Mouse (Mus musculus): ENCODE data around the gene Lbx1. TPM values are rescaled to one million over a fixed set of nuclear protein-coding genes. Genes with fewer than 3 reads are reported as not detected.
A peak's percentile ranks its signal among the peaks of the same experiment; 100 is the strongest.

Gene Lbx1
- polyA plus RNA-seq, 1 experiment from 2014 or later, result not detected

- H3K4me3 ChIP-seq (ENCODE audit: low read depth, low read length), result peak overlapping the region; percentile 11; the same call in 1 of the 2 replicates
- H3K9ac ChIP-seq (ENCODE audit: low read length), result no peak overlapping the region
- H3K9me3 ChIP-seq (replicated peaks; ENCODE audit: control insufficient read depth, low read length), result no peaks in the 10 kb centered on the region
- DNase-seq (ENCODE audit: low spot score) (no peak), ATAC-seq (no peak; the same call in 1 of the 2 replicates)
- no peak overlapping the region for H3K27ac ChIP-seq (ENCODE audit: low read depth, low read length)
- 0 out of 2 replicates have a peak, but pooled peaks cover 3% of the 10 kb centered on the region for H3K4me1 ChIP-seq (ENCODE audit: control insufficient read depth, insufficient read depth, low read length)
- peaks cover 92% of the 10 kb centered on the region for H3K27me3 ChIP-seq (replicated peaks; ENCODE audit: control insufficient read depth, insufficient read depth, low read length)
- H3K36me3 ChIP-seq (ENCODE audit: control insufficient read depth, insufficient read depth, low read length), result no peaks in the 10 kb centered on the region
- H3K4me2 ChIP-seq (ENCODE audit: low read length), result peak overlapping the region; percentile 29; the same call in 1 of the 2 replicates
- under 1% methylated on average over 39 of the region's 39 CpGs for WGBS
Measured at GRCm38 (mm10) chr19:45236363-45236942, 841 bp upstream of the Lbx1 start.

GRCm38 (mm10) chr19:45235331-45235741 lies 276 bp downstream of the Lbx1 start:
- H3K27ac ChIP-seq (ENCODE audit: low read depth, low read length), result no peak overlapping the region
- 0% methylated on average over 29 of the region's 53 CpGs for WGBS
- H3K9ac ChIP-seq (ENCODE audit: low read length), result no peak overlapping the region
- peak overlapping the region; percentile 26; the same call in 1 of the 2 replicates for H3K4me2 ChIP-seq (ENCODE audit: low read length)
- peaks cover 91% of the 10 kb centered on the region for H3K27me3 ChIP-seq (replicated peaks; ENCODE audit: control insufficient read depth, insufficient read depth, low read length)
- DNase-seq (ENCODE audit: low spot score), result no peak
- no peaks in the 10 kb centered on the region for H3K36me3 ChIP-seq (ENCODE audit: control insufficient read depth, insufficient read depth, low read length)
- H3K4me1 ChIP-seq (ENCODE audit: control insufficient read depth, insufficient read depth, low read length), result 0 out of 2 replicates have a peak, but pooled peaks cover 10% of the 10 kb centered on the region
- ATAC-seq, result peak; percentile 19; the same call in 1 of the 2 replicates
- peak overlapping the region; percentile 14 for H3K4me3 ChIP-seq (ENCODE audit: low read depth, low read length)
- no peaks in the 10 kb centered on the region for H3K9me3 ChIP-seq (replicated peaks; ENCODE audit: control insufficient read depth, low read length)

- ATAC-seq, result no peak
- Histone ChIP-seq H3K4me3 (ENCODE audit: low read depth, low read length) (peak overlapping the region; percentile 14), H3K36me3 (ENCODE audit: control insufficient read depth, insufficient read depth, low read length) (no peaks in the 10 kb centered on the region), H3K27ac (ENCODE audit: low read depth, low read length) (no peak overlapping the region), H3K27me3 (replicated peaks; ENCODE audit: control insufficient read depth, insufficient read depth, low read length) (peaks cover 92% of the 10 kb centered on the region), H3K4me1 (ENCODE audit: control insufficient read depth, insufficient read depth, low read length) (0 out of 2 replicates have a peak, but pooled peaks cover 10% of the 10 kb centered on the region), H3K4me2 (ENCODE audit: low read length) (peak overlapping the region; percentile 26; the same call in 1 of the 2 replicates), H3K9ac (ENCODE audit: low read length) (no peak overlapping the region), H3K9me3 (replicated peaks; ENCODE audit: control insufficient read depth, low read length) (no peaks in the 10 kb centered on the region)
- DNase-seq (ENCODE audit: low spot score), result no peak
- under 1% methylated on average over 42 of the region's 42 CpGs for WGBS
Measured at GRCm38 (mm10) chr19:45234771-45235231, 811 bp downstream of the Lbx1 start.

GRCm38 (mm10) chr19:45234191-45234770 lies 1.3 kb downstream of the Lbx1 start:
- ATAC-seq (no peak), DNase-seq (ENCODE audit: low spot score) (no peak)
- Histone ChIP-seq H3K27me3 (replicated peaks; ENCODE audit: control insufficient read depth, insufficient read depth, low read length) (peaks cover 93% of the 10 kb centered on the region), H3K4me1 (ENCODE audit: control insufficient read depth, insufficient read depth, low read length) (0 out of 2 replicates have a peak, but pooled peaks cover 10% of the 10 kb centered on the region), H3K9me3 (replicated peaks; ENCODE audit: control insufficient read depth, low read length) (no peaks in the 10 kb centered on the region), H3K36me3 (ENCODE audit: control insufficient read depth, insufficient read depth, low read length) (no peaks in the 10 kb centered on the region), H3K9ac (ENCODE audit: low read length) (no peak overlapping the region), H3K27ac (ENCODE audit: low read depth, low read length) (no peak overlapping the region), H3K4me2 (ENCODE audit: low read length) (no peak overlapping the region), H3K4me3 (ENCODE audit: low read depth, low read length) (no peak overlapping the region)
- under 1% methylated on average over 22 of the region's 22 CpGs for WGBS

- Histone ChIP-seq H3K4me1 (ENCODE audit: control insufficient read depth, insufficient read depth, low read length) (0 out of 2 replicates have a peak, but pooled peaks cover 10% of the 10 kb centered on the region), H3K9ac (ENCODE audit: low read length) (no peak overlapping the region), H3K27me3 (replicated peaks; ENCODE audit: control insufficient read depth, insufficient read depth, low read length) (peaks cover 93% of the 10 kb centered on the region), H3K4me2 (ENCODE audit: low read length) (no peak overlapping the region), H3K36me3 (ENCODE audit: control insufficient read depth, insufficient read depth, low read length) (no peaks in the 10 kb centered on the region), H3K27ac (ENCODE audit: low read depth, low read length) (no peak overlapping the region), H3K4me3 (ENCODE audit: low read depth, low read length) (no peak overlapping the region), H3K9me3 (replicated peaks; ENCODE audit: control insufficient read depth, low read length) (no peaks in the 10 kb centered on the region)
- under 1% methylated on average over 56 of the region's 60 CpGs for WGBS
- DNase-seq (ENCODE audit: low spot score) (no peak), ATAC-seq (no peak)
Measured at GRCm38 (mm10) chr19:45233496-45234127, 2.0 kb downstream of the Lbx1 start.

- WGBS, result under 1% methylated on average over 42 of the region's 42 CpGs
- Histone ChIP-seq H3K27ac (ENCODE audit: low read depth, low read length) (no peak overlapping the region), H3K9me3 (replicated peaks; ENCODE audit: control insufficient read depth, low read length) (no peaks in the 10 kb centered on the region), H3K4me3 (ENCODE audit: low read depth, low read length) (no peak overlapping the region), H3K4me1 (ENCODE audit: control insufficient read depth, insufficient read depth, low read length) (0 out of 2 replicates have a peak, but pooled peaks cover 10% of the 10 kb centered on the region), H3K4me2 (ENCODE audit: low read length) (no peak overlapping the region), H3K9ac (ENCODE audit: low read length) (no peak overlapping the region), H3K27me3 (replicated peaks; ENCODE audit: control insufficient read depth, insufficient read depth, low read length) (peaks cover 93% of the 10 kb centered on the region), H3K36me3 (ENCODE audit: control insufficient read depth, insufficient read depth, low read length) (no peaks in the 10 kb centered on the region)
- DNase-seq (ENCODE audit: low spot score), result no peak
- ATAC-seq, result no peak
Measured at GRCm38 (mm10) chr19:45232443-45233410, 2.9 kb downstream of the Lbx1 start.

GRCm38 (mm10) chr19:45232036-45232410 lies 3.6 kb downstream of the Lbx1 start:
- H3K36me3 ChIP-seq (ENCODE audit: control insufficient read depth, insufficient read depth, low read length), result no peaks in the 10 kb centered on the region
- under 1% methylated on average over 14 of the region's 14 CpGs for WGBS
- no peak overlapping the region for H3K27ac ChIP-seq (ENCODE audit: low read depth, low read length)
- peaks cover 93% of the 10 kb centered on the region for H3K27me3 ChIP-seq (replicated peaks; ENCODE audit: control insufficient read depth, insufficient read depth, low read length)
- DNase-seq (ENCODE audit: low spot score), result no peak
- no peak overlapping the region for H3K9ac ChIP-seq (ENCODE audit: low read length)
- 0 out of 2 replicates have a peak, but pooled peaks cover 10% of the 10 kb centered on the region for H3K4me1 ChIP-seq (ENCODE audit: control insufficient read depth, insufficient read depth, low read length)
- H3K9me3 ChIP-seq (replicated peaks; ENCODE audit: control insufficient read depth, low read length), result no peaks in the 10 kb centered on the region
- no peak overlapping the region for H3K4me2 ChIP-seq (ENCODE audit: low read length)
- H3K4me3 ChIP-seq (ENCODE audit: low read depth, low read length), result no peak overlapping the region
- no peak for ATAC-seq

GRCm38 (mm10) chr19:45231383-45232035 lies 4.1 kb downstream of the Lbx1 start:
- peaks cover 93% of the 10 kb centered on the region for H3K27me3 ChIP-seq (replicated peaks; ENCODE audit: control insufficient read depth, insufficient read depth, low read length)
- H3K4me2 ChIP-seq (ENCODE audit: low read length), result peak overlapping the region; percentile 42
- no peaks in the 10 kb centered on the region for H3K36me3 ChIP-seq (ENCODE audit: control insufficient read depth, insufficient read depth, low read length)
- DNase-seq (ENCODE audit: low spot score) (no peak), ATAC-seq (no peak)
- 0 out of 2 replicates have a peak, but pooled peaks cover 10% of the 10 kb centered on the region for H3K4me1 ChIP-seq (ENCODE audit: control insufficient read depth, insufficient read depth, low read length)
- no peaks in the 10 kb centered on the region for H3K9me3 ChIP-seq (replicated peaks; ENCODE audit: control insufficient read depth, low read length)
- under 1% methylated on average over 44 of the region's 44 CpGs for WGBS
- H3K9ac ChIP-seq (ENCODE audit: low read length), result peak overlapping the region; percentile 32; the same call in 1 of the 2 replicates
- peak overlapping the region; percentile 21 for H3K4me3 ChIP-seq (ENCODE audit: low read depth, low read length)
- H3K27ac ChIP-seq (ENCODE audit: low read depth, low read length), result no peak overlapping the region
